Mouse (Mus musculus) neural tube, embryonic 12.5 days (tissue): ENCODE results near the gene Iscu. TPM values are rescaled to one million over a fixed set of nuclear protein-coding genes. Genes with fewer than 3 reads are reported as not detected.
"Not testable (repeated sequence)": the region's sequence is repeated elsewhere in the genome, so short reads cannot be mapped to it uniquely, and the experiment has no call there.

Experiments
- ATAC-seq: fragments of 200-750 bp; cut with Nextera tagmentation; 2 replicates; pipeline ENCODE4 v1.8.0; 2017; ENCODE audit warnings: low read depth, mild to moderate bottlenecking, moderate TSS enrichment, moderate library complexity; ENCODE audit not compliant: low FRiP score
- H3K27ac ChIP-seq: fragments of 300-500 bp; sonication (generic); 2 replicates; pipeline ENCODE4 v1.5.1; 2016
- H3K27me3 ChIP-seq: fragments of 300-500 bp; sonication (generic); replicated peaks from 2 replicates; pipeline ENCODE4 v1.6.1; 2016; ENCODE audit warnings: mild to moderate bottlenecking
- H3K36me3 ChIP-seq: fragments of 300-500 bp; sonication (generic); 2 replicates; pipeline ENCODE4 v1.6.1; 2016; ENCODE audit warnings: mild to moderate bottlenecking
- H3K4me1 ChIP-seq: fragments of 300-500 bp; sonication (generic); 2 replicates; pipeline ENCODE4 v1.6.1; 2016
- H3K4me2 ChIP-seq: fragments of 300-500 bp; sonication (generic); replicated peaks from 2 replicates; pipeline ENCODE4 v1.6.1; 2016; ENCODE audit warnings: mild to moderate bottlenecking
- H3K4me3 ChIP-seq: fragments of 300-500 bp; sonication (generic); 2 replicates; pipeline ENCODE4 v1.5.1; 2016
- H3K9ac ChIP-seq: fragments of 300-500 bp; sonication (generic); 2 replicates; pipeline ENCODE4 v1.6.1; 2016; ENCODE audit warnings: mild to moderate bottlenecking
- H3K9me3 ChIP-seq: fragments of 300-500 bp; sonication (generic); 2 replicates; pipeline ENCODE4 v1.6.1; 2016; ENCODE audit warnings: mild to moderate bottlenecking
- WGBS: fragments of 180-500 bp; shearing (Covaris S2); methylation state at CpG from one replicate; pipeline ENCODE4 v1.1.7; 2016; 5-methylcytosine and 5-hydroxymethylcytosine counted together
- polyA plus RNA-seq: library from polyadenylated mRNA; unstranded; fragments of >200 nt; fragmentation: Nextera tagmentation; extraction: Ambion mirVana; gene quantifications from 2 replicates; pipeline ENCODE4 v1.2.1, GENCODE M21; 2016

Gene Iscu
- polyA plus RNA-seq, 1 experiment from 2014 or later, result 101 TPM

DNA sequence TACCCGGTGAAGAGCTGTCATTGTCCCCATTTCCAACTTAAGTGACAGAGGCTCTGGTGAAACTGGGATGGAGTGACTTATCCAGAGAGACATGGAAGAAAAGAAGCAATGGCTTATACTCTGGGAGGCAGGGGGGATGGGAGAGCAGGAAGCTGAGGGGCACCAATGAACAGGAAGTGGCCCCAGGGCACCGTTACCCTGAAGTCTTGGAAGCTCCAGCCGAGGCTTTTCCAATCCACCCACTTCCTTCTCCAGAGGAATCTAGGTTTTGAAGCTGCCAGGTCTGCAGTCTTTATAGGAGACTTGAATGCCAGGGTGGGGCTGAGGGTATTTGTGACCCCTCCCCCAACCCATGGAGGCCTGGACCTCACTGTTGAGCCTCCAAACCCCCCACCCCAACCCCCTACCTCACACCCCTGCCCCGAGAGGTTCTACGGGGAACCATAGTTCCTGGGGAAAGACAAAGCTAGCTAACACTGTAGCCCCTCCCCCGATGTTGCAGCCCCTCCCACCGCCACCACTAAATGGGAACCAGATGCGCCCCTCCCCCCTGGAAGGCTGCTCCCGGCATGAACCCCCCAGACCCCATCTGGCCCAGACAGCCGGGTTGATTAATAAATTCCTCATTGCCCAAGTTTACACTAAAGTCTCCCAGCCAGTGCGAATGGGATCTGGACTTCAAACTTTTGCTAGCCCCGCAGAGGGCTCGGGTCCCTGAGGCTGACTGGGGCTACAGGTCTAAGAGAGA lies 24.0 kb downstream of the Iscu start:
- no peak overlapping the region; the same call in 1 of the 2 replicates for H3K27ac ChIP-seq
- no peak overlapping the region for H3K4me3 ChIP-seq
- peak overlapping the region; percentile 44 for H3K4me2 ChIP-seq
- 0 out of 2 replicates have a peak, but pooled peaks cover 5% of the 10 kb centered on the region for H3K27me3 ChIP-seq
- ATAC-seq, result 0 out of 2 replicates have a peak, but pooled peaks have one; percentile 18
- H3K9ac ChIP-seq, result no peak overlapping the region
- no peaks in the 10 kb centered on the region for H3K36me3 ChIP-seq
- H3K4me1 ChIP-seq, result peaks cover 34% of the 10 kb centered on the region
- H3K9me3 ChIP-seq, result no peaks in the 10 kb centered on the region
- WGBS, result 10% methylated on average over 13 of the region's 13 CpGs

DNA sequence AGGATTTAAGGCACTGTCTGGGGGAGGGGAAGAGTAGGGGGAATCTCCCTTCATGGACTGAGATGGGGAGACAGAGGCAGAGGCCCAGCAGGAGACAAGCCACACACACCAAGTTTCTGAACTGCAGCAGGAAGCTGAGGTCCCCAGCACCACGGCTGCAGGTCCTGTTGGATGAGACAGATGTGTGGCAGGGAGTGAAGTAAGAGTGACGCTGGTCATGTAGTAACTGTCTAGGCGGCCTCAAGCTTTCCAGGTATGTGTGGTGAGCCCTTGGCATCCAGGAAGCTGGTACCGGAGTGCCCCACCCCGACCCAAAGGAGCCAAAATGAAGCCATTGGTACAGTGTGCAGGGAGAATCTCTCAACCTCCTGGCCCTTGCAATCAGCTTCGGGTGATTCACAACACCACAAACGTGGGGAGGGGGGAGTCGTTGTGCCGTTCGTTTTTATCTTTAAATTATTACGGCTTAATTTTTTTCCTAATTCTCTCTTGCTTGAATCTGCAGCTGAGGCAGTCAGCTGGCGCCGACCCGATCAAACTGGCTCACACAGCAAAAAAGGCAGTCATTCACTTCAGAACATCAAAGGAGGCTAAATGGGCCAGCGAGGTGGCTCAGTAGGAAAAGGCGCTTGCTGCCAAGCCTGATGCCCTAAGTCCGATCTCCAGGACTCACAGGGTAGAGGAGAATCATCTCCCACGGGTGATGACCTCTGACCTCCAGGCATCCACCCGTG lies 24.8 kb downstream of the Iscu start:
- H3K4me1 ChIP-seq, result peaks cover 34% of the 10 kb centered on the region
- no peak overlapping the region for H3K4me3 ChIP-seq
- H3K4me2 ChIP-seq, result peak overlapping the region; percentile 44
- H3K9me3 ChIP-seq, result no peaks in the 10 kb centered on the region
- H3K27me3 ChIP-seq, result 0 out of 2 replicates have a peak, but pooled peaks cover 5% of the 10 kb centered on the region
- no peak overlapping the region for H3K9ac ChIP-seq
- no peak overlapping the region; the same call in 1 of the 2 replicates for H3K27ac ChIP-seq
- no peak for ATAC-seq
- no peaks in the 10 kb centered on the region for H3K36me3 ChIP-seq
- WGBS, result 9% methylated on average over 19 of the region's 19 CpGs

DNA sequence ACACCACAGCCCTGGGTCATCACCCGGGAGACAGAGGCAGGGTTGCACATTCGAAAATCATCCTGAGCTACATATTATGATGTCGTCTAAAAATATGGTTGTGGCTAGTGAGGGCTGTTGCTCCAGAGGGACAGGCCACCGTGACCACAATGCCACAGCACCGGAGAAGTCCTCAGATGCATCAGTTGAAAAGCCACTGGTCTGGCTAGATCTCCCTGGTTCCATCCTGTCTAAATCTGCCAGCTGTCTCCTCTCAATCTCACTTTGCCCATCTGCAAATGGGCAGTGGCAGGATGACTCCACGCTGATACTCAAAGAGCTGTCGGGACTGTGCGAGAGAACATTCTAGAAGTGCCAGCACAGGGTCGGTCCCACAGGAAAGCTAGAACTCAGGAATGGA lies 26.0 kb downstream of the Iscu start:
- Histone ChIP-seq H3K36me3 (no peaks in the 10 kb centered on the region), H3K4me2 (peak overlapping the region; percentile 44), H3K4me3 (no peak overlapping the region), H3K9me3 (no peaks in the 10 kb centered on the region), H3K27ac (no peak overlapping the region), H3K27me3 (0 out of 2 replicates have a peak, but pooled peaks cover 5% of the 10 kb centered on the region), H3K4me1 (peaks cover 34% of the 10 kb centered on the region), H3K9ac (no peak overlapping the region)
- no peak for ATAC-seq
- 82% methylated on average over 9 of the region's 9 CpGs for whole genome bisulfite sequencing

DNA sequence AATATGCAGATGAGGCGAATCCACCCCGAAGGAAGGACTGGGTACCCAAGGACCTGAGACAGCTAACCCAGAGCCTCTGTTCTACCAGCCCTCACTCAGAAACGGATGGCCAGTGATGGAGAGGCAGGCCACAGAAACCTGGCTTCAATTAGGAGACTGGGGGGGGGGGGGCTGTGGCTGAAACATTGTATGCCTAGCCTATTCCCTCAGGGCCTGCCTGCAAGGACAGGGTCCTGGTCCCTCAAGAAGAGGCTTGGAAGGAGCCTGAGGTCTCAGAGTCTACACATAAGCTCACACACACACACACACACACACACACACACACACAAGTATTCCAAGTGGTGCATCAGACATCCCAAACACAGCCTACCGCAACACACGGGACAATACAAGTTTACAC lies 27.1 kb downstream of the Iscu start:
- peak overlapping the region; percentile 43; the same call in 1 of the 2 replicates for H3K9ac ChIP-seq
- no peaks in the 10 kb centered on the region for H3K36me3 ChIP-seq
- ATAC-seq, result no peak
- H3K9me3 ChIP-seq, result no peaks in the 10 kb centered on the region
- H3K4me1 ChIP-seq, result peaks cover 34% of the 10 kb centered on the region
- H3K27me3 ChIP-seq, result 0 out of 2 replicates have a peak, but pooled peaks cover 5% of the 10 kb centered on the region
- 32% methylated on average over 5 of the region's 5 CpGs for WGBS
- H3K4me3 ChIP-seq, result peak overlapping the region; percentile 20
- H3K4me2 ChIP-seq, result peak overlapping the region; percentile 44
- H3K27ac ChIP-seq, result peak overlapping the region; percentile 46; the same call in 1 of the 2 replicates

DNA sequence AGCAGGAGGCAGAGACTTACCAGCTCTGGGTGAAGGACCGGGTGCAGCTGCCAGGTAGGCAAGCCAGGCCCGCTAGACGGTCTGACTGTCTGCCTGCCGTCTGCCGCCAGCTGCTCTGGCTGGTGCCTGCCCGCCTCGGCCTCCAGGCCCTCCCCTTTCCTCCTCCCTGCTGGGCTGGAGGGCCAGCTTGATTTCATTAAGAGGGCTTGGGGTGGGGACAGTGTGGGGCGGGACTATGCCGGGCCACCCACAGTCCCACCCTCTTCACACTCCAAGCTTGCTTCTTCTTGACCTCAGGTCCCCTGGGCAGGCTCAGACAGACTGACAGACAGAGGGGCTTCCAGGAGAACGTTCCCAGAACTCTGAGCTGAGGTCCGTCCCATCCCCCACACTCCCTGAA lies 27.7 kb downstream of the Iscu start, which contains the start of gene Tmem119:
Gene Tmem119 (minus strand): TSS at position 237 of the 400 bp plus-strand sequence.
- Histone ChIP-seq H3K4me1 (peaks cover 34% of the 10 kb centered on the region), H3K4me2 (peak within 1 kb of the TSS; percentile 44), H3K9ac (peak within 1 kb of the TSS; percentile 43; the same call in 1 of the 2 replicates), H3K4me3 (peak within 1 kb of the TSS; percentile 20), H3K27ac (peak within 1 kb of the TSS; percentile 46; the same call in 1 of the 2 replicates), H3K9me3 (no peaks in the 10 kb centered on the region), H3K27me3 (0 out of 2 replicates have a peak, but pooled peaks cover 5% of the 10 kb centered on the region), H3K36me3 (no peaks in the 10 kb centered on the region)
- peak; percentile 69 for ATAC-seq
- 2% methylated on average over 11 of the region's 11 CpGs for WGBS

DNA sequence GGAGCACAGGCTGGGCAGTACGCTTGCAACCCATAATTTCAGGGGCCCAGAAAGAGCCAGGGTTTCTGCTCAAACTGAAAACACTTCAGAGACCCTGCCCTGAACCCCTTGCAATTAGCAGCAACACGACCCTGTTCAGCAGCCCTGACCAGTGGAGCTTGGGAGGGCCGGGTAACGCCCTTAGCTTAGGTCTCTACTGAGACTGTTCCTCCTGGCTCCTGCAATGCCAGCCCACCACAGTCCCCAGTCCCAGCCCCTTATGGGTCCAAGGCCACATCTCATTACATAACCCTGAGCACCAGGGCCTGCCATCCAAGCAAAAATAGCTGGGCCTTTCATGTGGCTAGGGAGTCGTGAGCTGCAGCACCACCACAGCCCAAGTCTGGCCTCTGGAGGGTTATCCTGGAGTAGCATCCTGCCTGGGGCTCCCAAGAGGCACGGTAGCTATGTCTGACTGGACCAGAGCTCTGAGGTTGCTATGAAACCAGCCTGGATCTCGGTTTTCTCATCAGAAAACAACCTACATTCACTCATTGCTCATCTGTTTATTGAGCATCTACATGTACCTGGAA lies 31.9 kb downstream of the Iscu start:
- ATAC-seq, result no peak
- Histone ChIP-seq H3K9ac (no peak overlapping the region), H3K4me2 (no peak overlapping the region), H3K36me3 (no peaks in the 10 kb centered on the region), H3K27me3 (no peaks in the 10 kb centered on the region), H3K4me1 (peaks cover 14% of the 10 kb centered on the region), H3K4me3 (no peak overlapping the region), H3K9me3 (no peaks in the 10 kb centered on the region), H3K27ac (no peak overlapping the region)
- 57% methylated on average over 7 of the region's 7 CpGs for WGBS

DNA sequence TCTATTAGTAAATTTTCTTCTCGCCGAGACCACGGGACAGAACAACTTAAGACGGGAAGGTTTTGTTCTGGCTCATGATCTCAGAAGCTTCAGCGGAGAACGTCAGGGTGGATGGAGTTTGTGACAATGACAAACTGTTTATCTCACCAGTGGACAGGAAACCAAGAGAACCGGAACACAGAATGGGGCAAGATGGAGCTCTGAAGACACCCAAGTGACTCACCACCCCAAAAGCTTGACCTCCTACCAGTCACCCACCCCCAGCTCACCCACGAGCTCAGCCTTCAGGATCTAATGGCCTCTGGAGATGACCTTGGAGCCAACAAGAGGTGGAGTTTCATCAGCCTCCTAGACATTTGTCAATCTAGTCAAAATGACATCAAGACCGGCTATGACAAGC lies 32.8 kb downstream of the Iscu start:
- Histone ChIP-seq H3K36me3 (no peaks in the 10 kb centered on the region), H3K4me2 (no peak overlapping the region), H3K9me3 (no peaks in the 10 kb centered on the region), H3K9ac (no peak overlapping the region), H3K4me1 (peaks cover 6% of the 10 kb centered on the region), H3K27ac (no peak overlapping the region), H3K4me3 (no peak overlapping the region), H3K27me3 (no peaks in the 10 kb centered on the region)
- no peak for ATAC-seq
- 86% methylated on average over 9 of the region's 9 CpGs for WGBS

DNA sequence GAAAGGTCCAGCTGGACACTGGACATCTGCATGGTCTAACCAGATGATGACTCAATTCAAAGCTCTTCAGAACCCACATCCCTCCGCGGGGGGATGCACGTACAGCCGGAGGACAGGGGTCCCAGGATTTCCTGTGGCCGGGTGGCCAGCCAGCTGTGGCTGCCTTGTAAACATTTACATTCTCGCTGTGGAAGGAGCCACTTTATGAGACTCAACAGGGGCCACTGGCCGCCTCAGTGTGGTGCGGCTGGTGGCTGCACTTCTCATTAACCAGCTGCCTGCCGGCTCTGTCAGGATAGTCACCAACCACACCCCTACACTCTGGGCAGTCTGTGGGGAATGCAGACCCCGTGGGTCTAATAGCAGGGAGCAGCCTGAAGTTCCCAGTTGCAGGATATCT lies 33.9 kb downstream of the Iscu start:
- Histone ChIP-seq H3K4me3 (no peak overlapping the region), H3K9ac (no peak overlapping the region), H3K27ac (no peak overlapping the region), H3K9me3 (no peaks in the 10 kb centered on the region), H3K4me2 (no peak overlapping the region), H3K27me3 (no peaks in the 10 kb centered on the region), H3K36me3 (no peaks in the 10 kb centered on the region), H3K4me1 (no peaks in the 10 kb centered on the region)
- 31% methylated on average over 10 of the region's 10 CpGs for WGBS
- no peak for ATAC-seq

DNA sequence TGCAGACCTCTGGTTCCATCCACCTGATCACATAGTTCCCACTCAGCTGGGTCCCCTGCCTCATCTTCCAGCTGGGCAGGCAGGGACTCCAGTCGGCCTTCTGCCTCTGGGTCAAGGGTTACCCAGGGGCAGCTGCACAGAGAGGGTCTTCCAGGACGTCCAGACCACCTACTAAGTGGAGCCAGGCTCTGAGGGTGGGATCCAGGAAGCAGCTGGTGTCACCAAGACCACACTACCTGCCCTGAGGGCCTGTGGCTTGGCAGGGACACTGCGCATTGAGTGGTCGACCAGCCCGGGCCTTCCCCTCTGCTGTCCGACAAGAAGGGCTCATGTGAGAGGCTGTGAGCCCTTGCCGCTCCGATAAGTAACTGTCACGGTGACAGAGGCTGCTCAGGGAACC lies 35.2 kb downstream of the Iscu start:
- Histone ChIP-seq H3K27ac (no peak overlapping the region), H3K9me3 (no peaks in the 10 kb centered on the region), H3K4me3 (no peak overlapping the region), H3K36me3 (no peaks in the 10 kb centered on the region), H3K9ac (no peak overlapping the region), H3K4me1 (no peaks in the 10 kb centered on the region), H3K4me2 (no peak overlapping the region), H3K27me3 (no peaks in the 10 kb centered on the region)
- ATAC-seq, result no peak
- WGBS, result 55% methylated on average over 9 of the region's 9 CpGs

DNA sequence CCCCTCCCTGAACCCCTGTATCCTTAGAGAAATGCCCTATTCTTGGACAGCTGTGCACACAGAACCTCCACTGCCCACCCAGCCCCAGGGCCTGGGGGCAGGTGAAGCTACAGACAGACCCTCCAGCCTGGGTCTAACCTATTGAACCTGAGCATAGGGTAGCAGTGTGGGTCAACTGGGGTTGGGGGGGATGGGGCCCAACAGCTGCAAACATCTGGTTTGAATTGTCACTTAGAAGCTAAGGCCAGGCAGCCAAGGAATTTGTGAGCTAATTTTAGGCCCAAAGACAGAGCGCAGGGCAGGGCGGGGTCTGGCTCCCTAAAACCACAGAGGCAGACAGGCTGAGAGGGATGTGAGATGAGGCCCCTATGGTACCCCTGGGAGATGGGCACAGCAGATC lies 35.6 kb downstream of the Iscu start:
- Histone ChIP-seq H3K27ac (no peak overlapping the region), H3K9me3 (no peaks in the 10 kb centered on the region), H3K36me3 (no peaks in the 10 kb centered on the region), H3K27me3 (no peaks in the 10 kb centered on the region), H3K9ac (no peak overlapping the region), H3K4me2 (no peak overlapping the region), H3K4me3 (no peak overlapping the region), H3K4me1 (no peaks in the 10 kb centered on the region)
- WGBS, result 82% methylated on average over 2 of the region's 2 CpGs
- ATAC-seq, result no peak

DNA sequence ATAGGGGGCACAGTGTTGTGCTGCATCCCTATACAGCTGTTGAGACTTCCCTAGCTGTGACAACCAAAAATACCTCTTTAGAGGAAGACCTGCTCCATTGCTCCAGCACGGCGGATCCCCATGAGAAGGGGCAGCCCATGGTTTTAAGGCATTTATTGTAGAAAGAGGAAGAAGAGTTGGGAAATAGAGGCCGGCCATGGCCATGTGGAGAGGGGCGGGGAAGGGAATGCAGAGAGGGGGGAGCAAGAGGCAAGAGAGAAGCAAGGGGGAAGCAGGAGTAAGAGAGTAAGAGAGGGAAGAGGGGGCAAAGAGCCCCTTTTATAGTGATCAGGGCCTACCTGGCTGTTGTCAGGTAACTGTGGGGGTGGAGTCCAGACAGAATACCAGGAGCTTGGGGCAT lies 37.6 kb downstream of the Iscu start:
- WGBS, result 89% methylated on average over 4 of the region's 4 CpGs
- H3K27ac ChIP-seq, result no peak overlapping the region
- H3K4me1 ChIP-seq, result no peaks in the 10 kb centered on the region
- no peak for ATAC-seq
- H3K4me3 ChIP-seq, result no peak overlapping the region
- no peak overlapping the region for H3K9ac ChIP-seq
- H3K9me3 ChIP-seq, result no peaks in the 10 kb centered on the region
- no peak overlapping the region for H3K4me2 ChIP-seq
- no peaks in the 10 kb centered on the region for H3K27me3 ChIP-seq
- no peaks in the 10 kb centered on the region for H3K36me3 ChIP-seq

DNA sequence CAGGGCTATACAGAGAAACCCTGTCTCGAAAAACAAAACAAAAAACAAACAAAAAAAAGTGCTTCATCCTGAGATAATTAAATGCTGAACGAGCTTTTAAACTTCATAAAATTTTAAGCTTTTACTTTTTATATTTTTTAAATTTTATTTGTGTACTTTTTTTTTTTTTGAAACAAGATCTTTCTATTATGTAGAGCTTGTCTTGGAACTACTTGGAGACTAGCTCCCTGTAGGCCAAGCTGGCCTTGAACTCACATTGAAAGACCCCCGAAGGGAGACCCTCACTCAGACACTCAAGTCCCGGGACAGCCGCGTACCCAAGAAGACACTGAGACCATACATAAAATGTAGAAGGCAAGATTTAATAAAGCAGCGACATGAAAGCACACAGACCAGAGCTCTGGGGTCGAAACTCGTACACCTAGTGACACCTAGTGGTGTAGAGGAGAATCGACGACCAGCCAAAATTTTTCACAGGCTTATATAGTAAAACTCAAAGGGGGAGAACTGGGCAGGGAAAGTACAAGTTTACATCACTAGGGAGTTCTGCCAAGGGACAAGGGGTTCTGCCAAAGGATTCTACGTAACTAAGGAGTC lies 39.4 kb downstream of the Iscu start:
- WGBS, result 24% methylated on average over 11 of the region's 12 CpGs

More for the DNA sequence above, 39.4 kb downstream of the Iscu start:
- not testable (repeated sequence) for H3K4me3 ChIP-seq, H3K9me3 ChIP-seq, H3K4me2 ChIP-seq, H3K36me3 ChIP-seq, H3K9ac ChIP-seq, H3K27me3 ChIP-seq, H3K4me1 ChIP-seq, H3K27ac ChIP-seq, ATAC-seq
